Mouse (Mus musculus): ENCODE results near the gene Ovol2.

GRCm38 (mm10) chr2:144274741-144275140, 57.2 kb downstream of the Ovol2 start:
- TF ChIP-seq POLR2A (IDR thresholded peaks at IDR 0.05; ENCODE audit: insufficient read depth, low read depth, low read length), result no peak
- TF ChIP-seq CTCF (IDR thresholded peaks at IDR 0.05), result no peak
- no peak for TF ChIP-seq EP300 (IDR thresholded peaks at IDR 0.05; ENCODE audit: insufficient read depth, low read depth, low read length)

Measured in heart, adult 2 months (tissue).